Mouse (Mus musculus) frontal cortex, adult 2 months (tissue): ENCODE measurements around the gene Uxs1. TPM values are rescaled to one million over a fixed set of nuclear protein-coding genes. Genes with fewer than 3 reads are reported as not detected.
A peak's percentile ranks its signal among the peaks of the same experiment; 100 is the strongest.

ENCODE experiments used
- DNase-seq, 2 experiments: peaks; one replicate each; pipeline ENCODE4 v3.0.0; 2022; ENCODE audit warnings: low spot score in 1 of 2; ENCODE audit errors: extremely low spot score in 1 of 2
- polyA plus RNA-seq: library from polyadenylated mRNA; depleted of rRNA; stranded (reverse); fragments of >200 nt; gene quantifications from 2 replicates; pipeline ENCODE4 v1.2.3, GENCODE M21; 2012; rRNA removed

Uxs1 gene
- 55.7 and 57.4 TPM in 2 replicates for polyA plus RNA-seq

DNA sequence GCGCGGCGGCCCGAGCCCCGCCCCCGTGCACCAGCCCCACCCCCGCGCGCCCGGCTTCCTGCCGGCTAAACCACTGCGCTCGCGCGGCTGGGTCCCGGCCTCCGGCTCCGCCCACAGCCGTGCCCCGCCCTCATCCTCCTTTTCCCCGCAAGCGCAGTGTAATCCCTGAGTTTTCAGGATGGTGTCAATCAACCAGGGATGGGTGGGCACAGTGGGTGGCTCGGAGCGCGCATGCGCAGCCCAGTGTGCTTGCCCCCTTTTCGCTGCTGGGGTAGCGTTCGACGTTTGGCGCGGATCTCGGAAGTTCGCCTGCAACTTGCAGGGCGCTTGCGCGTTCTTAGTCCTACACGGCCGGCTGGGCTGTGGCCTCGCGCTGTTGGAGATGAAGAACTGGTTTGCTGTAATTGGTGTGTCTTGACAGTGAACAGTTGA is at the start of gene Uxs1:
Gene Uxs1, minus strand, starts transcription at position 38 of the 432 bp plus-strand sequence.
- DNase-seq, result peak; percentile 98 to 99

DNA sequence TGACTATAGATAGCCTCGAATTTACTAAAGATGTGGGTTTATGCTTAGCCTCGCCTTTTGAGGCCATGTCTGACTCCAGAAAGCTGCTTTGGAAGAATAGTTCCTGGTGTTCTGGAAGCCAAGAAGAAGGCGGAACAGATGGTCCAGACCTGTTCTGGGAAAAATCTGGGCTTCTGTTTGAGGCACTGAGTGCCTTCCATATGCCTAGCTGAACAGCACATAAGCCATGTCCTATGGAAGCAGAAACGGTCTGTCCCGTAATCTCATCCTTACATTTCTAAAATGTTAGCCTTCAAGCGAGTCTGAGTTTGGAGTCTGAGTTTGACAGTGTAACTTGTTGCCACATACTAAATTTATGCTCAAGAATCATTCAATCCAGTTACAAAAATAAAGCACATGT is 49.6 kb upstream of the Uxs1 start:
- peak; percentile 74 to 75 for DNase-seq

DNA sequence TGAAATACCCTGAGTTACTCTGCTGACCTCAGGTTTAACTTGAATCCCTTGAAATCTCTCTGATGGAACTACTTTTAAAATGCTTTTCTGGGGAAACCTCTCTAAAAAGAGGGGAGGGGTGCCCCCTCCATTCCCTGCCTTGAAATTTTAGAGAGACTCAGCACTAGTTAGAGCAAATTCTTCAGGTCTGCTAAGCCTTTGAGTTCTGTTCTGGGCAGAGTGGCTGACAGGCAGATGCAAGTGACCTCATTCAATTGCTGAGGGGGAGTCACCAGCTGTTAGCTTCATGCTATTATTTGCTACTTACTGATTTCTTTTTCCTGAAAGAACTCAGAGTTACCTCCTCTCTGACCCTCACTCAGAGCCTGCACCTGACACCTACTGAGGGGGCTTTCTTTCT is 43.5 kb upstream of the Uxs1 start:
- DNase-seq, result peak in 1 of 2 experiments; percentile 34

DNA sequence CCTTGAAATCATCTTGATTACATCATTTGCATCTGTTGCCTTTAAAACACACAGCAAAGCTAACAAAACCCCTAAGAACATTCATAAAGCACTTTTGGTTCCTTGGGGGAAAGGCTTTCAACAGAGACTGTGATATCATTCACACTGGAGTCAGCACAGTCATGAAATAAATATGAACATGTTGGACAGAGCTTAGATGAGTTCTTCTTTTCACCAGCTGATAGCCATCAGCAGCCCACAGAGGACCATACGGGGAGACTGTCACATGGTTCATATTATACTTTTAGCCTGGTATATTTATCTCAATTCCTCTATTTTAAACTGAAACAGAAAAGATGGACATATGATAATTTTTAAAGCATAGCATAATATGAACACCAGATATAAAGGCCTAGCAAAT is 40.9 kb upstream of the Uxs1 start:
- DNase-seq, result no peak

DNA sequence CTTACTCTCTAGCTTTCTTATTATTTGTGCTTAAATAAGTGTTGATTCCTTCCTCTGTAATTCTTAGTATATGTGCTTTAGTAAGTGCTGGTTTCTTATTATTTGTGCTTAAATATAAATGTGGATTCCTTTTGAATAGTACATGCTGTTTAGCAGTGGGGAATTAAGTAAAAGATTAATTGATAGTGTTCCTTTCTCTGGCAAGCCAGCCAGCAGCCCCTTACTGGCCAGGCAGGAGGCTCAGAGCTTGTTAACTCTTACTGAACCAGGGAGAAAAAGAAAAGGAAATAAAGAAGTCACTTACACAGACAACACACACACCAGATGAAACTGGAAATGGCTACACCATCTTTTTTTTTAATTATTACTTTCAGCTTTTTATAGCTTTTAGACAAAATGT is 37.2 kb upstream of the Uxs1 start:
- no peak for DNase-seq

DNA sequence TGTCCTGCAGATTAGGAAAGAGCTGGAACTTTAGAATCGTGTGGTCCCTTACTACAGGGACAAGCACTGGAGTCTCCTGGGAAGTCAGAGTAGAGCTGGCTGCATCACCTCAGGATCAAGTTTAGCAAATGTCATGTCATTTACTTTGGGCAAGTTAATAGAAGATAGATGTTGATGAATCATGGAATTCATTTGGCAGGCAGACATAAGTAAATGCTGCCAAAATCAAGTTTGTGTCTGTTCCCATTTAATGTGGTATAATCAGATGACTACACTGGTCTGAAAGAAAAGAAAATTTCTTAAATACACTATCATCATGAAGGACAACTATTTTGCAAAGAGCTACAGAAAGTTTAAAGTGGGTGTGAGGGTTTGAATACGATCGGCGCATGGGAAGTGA is 35.0 kb upstream of the Uxs1 start:
- peak in 1 of 2 experiments; percentile 22 for DNase-seq

DNA sequence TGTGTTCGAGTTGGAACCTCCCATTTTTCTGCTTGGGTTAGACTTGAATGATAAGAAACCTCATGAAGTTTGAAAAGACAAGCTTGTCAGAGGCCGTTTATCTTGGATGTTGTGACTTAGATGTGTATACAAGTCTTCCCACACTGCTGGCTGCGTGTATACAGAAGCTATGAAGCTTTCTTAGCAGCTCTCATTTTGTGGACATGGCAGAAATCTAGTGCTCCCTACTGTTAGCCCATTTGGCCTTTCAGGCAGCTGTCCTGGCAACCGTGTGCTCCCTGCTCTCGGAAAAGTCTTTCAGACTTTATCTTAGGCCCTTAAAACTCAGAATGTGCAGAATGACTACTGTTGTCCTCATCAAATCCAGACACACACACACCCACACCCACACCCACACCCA is 31.4 kb upstream of the Uxs1 start:
- no peak for DNase-seq

DNA sequence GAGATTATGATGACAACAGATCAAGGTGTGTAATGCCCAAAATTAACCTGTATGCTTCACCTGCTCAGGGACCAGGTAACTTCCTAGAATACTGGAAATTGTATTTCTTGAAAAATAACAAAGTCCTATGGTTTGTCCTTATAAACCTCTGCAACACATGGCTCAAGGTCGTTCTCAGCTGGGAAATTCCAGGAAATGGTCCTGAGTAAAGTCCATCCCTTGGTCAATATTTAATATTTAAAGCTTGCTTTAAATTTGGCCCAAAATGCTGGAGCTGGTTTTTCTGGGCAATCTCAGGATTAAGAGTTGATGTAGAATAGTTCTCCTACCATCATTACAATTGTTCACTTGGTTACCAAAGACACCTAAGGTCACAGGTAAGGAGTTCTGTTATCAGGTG is 30.1 kb upstream of the Uxs1 start:
- DNase-seq, result no peak

DNA sequence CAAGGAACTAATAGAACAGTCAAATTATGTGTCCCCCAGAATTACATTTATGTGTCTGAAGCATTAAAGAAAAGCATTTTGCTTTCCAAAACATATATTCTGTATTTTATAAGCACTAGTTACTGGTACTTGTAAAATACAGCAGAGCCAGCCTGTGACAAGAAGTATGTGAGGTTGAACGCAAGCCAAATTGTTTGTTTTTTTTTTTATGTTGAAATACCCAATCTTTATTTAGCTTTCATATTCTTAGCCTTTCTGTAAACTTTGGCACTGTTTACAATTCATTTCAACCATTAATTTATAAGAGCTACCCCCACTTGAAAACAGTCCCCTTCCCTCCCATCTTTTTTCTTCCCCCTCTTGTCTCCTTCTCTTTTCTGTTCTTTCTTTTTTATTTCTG is 28.0 kb upstream of the Uxs1 start:
- DNase-seq, result no peak

DNA sequence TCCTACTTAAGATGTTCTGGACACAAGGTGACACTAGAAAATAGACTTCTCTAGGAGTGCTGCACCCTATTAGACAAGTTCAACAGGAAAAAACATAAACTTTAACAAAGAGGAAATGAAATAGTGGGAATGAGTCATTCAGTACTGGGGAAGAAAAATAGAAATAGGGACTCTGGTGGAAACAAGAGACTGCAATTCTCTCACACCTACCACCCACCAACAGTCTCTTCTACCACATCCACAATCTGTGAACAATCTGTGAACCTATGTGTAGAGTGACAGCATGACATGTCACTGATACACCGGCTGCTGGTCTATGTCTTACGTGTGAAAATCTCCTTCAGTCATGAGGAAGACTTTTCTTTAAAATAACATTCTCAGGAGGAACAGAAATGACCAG is 15.8 kb upstream of the Uxs1 start:
- DNase-seq, result peak; percentile 38 to 64

DNA sequence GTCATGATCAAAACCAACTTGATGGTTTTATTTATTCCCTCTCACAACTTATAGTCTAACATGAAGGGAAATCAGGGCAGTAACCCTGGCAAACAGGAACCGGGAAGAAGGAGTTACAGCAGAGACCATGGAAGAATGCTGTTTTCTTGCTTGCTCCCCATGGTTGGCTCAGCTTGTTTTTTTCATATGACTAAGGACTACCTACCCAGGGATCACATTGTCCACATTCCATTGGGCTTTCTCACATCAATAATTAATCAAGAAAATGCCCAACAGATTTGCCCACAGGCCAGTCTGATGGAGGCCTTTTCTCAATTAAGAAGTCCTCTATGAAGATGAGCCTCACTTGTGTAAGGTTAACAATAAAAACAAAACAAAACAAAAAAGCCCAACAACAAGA is 9.6 kb upstream of the Uxs1 start:
- no peak for DNase-seq

DNA sequence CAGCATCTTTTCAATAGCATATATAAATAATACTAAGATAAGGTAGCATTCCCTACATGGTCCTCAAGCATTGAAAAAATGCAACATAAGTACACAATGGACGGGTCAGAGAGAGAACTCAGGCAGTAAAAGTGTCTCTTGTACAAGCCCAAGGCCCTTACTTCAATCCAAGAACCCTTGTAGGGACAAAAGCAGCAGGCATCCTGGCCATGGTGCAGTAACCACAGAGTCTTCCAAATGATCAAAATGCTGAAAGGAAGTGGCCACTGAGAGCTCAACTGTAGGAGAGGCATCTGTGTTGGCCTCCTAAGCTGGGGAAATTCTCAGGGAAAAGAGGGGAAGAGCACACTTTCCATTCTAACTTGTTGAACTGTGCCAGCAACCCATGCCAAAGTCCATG is 2.5 kb upstream of the Uxs1 start:
- DNase-seq, result no peak

DNA sequence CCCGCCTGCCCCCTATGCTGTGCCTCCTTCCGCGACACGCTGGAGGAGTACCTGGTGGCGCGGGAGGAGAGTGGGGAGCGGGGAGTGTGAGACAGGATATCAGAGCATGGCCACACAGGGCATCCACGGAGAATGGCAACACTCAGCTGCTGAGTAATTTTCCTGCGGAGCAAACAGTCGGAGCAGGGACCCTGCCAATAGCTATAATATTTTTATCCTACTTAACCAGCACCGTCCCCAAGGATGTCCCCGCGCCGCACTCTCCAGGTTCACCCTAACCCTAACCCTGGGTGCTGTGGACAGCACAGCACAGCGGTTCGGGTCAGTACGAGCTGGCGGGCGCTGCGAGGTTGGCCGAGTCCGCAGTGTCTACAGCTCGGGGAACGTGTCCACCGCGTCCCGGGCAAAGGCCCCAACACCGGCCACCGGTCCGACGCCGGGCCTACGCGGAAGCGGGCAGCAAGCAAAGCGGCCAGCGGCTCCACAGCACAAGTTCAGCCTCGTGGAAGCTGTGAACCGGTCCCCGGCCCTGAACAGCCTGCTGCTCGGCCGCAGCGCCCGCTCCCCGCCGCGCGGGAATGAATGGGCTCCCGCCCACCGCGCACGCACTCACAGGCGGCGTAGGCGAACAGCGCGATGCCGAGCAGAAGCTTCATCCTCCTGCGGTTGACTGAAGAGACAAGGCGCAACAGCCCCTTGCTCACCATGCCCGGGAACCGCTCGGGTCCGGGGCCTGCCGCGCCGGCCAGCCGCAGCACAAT is 418 bp downstream of the Uxs1 start:
- DNase-seq, result peak in 1 of 2 experiments; percentile 40

DNA sequence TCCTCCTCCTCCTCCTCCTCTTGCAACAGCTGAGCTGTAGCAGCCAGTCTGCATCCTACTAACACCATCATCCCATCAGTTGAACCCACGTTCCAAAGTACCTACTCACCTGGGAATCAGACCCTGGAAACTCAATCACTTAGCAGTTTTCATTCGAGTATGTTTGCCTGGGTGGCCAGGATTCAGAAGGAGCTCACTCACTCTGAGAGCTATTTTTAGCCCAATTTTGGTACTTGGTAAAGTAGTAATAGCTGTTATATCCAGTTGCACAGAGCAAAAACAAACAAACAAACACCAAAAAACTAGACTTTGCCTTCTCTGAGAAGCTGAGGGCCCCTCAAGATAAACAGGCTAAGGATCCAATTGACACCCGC is 985 bp downstream of the Uxs1 start:
- no peak for DNase-seq

DNA sequence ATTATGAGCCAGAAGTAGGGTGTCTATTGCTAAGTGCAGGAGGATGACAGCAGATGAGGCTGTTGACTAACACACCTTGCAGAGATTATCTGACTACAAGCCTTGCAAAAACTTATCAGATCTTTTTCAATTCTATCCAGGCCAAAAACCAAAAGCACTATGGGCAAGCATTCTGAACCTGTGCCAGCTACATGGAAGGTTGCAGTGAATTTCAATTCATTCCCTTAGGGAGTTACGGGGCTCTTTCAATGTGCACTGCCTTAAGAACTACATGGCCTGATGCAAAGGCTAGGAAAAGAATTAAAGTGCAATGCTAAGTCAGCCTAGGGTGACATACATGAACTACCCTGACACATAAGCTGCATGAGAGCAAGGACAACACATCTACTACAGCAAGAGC is 4.2 kb downstream of the Uxs1 start:
- DNase-seq, result no peak

DNA sequence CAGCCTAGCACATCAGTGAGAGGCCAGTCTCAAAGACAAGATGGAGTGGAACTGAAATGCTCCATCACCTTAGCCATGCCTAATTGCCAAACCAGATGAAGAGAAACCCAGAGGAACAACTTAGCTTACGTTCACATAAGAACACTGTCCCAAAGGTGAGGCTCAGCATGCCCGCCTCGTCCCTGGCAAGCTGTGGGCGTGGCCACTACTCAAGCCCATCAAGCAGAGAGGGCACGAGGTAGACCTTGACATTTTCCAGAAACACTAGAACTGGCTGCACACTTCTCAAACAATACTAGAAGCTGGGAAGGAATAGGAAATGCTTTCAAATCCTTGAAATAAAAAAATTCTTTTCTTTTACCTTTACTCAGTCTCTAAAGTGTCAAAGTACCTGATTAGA is 5.0 kb downstream of the Uxs1 start:
- DNase-seq, result no peak

DNA sequence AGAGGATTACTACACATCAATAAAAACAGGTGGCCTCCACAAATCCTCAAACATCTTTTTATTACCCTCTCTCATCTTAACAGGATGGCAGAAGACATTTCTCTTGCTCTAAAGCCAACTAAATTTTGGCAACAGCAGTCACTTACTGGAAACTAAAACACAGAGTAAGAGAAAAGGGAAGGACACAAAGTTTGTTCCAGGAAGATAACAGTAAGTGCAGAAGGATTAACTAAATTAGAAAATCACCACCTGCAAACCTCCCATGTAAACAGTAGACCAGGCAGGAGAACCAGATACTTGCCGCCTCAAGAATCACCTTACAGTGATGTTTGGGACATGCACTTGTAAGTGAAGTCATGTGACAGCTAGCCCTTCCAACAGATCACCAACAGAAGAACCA is 5.8 kb downstream of the Uxs1 start:
- no peak for DNase-seq

DNA sequence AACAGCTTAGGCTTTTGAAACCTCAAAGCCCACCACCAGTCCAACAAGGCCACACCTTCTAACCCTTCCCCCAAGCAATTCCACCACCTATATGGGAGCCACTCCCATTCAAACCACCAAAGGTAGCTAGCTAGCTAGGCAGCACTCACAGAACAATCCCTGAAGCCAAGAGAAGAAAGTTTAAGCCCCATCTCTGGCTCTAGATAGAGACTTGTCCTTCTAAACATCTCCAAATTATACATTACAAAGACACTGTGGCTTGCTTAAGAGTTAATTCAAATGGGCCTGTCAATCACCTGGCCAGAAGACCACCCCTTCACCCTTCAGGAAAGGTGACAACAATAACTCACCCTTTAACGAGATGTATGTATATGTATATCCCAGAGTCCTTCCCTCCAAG is 7.0 kb downstream of the Uxs1 start:
- no peak for DNase-seq

DNA sequence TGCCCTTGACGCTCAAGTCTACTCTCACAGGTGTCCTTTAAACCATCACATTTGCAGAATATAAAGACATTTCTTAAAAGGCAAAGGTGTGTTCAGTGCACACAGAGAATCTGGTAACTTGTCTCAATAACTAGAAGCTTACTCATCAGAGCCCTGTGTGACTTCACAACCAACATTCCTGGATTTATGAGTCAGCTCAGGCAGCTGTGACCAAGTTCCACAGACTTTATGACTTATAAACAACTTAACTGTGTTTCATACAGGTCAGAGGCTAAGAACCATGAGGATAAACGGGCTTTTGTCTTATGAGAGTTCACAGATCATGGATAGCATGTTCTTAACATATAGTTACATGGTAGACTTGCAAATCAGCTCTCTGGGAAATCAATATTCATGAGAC is 8.5 kb downstream of the Uxs1 start:
- peak in 1 of 2 experiments; percentile 29 for DNase-seq

DNA sequence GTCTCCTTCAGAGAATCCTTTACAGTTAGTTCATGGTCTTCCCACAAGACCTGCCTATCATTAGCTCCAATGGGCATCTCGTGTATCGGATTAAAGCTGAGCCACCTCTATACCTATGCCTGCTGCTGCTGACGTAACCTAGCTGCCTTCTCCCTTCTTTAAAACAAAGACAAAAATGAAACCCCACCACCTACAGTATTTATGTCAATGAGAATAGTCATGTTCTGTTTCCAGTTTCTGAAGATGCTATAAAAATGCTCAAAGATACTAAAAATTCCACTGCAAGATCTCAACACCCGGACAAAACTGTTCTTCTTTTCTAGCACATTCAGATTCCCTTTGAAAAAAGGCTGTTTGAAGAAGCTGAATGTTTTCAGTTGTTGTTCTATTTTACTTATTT is 9.2 kb downstream of the Uxs1 start:
- peak; percentile 27 to 35 for DNase-seq

DNA sequence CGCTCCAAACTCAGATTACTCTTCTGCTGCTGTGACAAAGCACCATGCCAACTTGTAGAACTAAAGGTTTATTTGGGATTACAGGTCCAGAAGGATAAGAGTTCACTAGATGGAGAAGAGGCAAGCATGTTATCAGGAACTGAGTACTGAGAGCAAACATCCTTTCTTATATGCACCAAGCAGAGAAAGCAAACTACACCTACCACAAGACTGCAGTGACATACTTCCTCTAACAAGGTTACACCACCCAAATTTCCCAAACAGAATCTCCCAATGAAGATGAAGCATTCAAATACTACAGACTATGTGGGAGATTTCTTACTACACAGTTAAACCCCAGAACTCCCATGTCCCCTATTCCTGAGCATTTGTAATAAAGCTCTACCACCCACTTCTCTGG is 15.8 kb downstream of the Uxs1 start:
- no peak for DNase-seq

DNA sequence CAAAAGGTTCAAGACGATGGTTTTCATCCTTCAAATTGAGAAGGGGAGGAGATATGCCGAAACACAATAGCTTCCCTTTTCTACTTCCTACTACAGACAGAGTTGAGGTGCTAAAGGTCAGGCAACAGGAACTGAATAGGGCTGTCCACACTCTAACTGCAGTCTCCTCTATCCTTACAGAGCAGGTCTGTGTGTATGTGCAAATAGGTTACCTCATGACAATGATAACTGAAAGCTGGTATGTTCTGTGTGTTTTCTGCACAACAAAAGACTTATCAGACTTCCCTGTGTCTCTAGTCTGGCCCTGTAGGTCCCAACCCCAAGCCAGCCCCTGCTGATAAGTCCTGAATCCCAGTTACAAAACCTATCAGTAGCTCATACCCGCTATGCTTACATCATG is 16.5 kb downstream of the Uxs1 start:
- DNase-seq, result no peak

DNA sequence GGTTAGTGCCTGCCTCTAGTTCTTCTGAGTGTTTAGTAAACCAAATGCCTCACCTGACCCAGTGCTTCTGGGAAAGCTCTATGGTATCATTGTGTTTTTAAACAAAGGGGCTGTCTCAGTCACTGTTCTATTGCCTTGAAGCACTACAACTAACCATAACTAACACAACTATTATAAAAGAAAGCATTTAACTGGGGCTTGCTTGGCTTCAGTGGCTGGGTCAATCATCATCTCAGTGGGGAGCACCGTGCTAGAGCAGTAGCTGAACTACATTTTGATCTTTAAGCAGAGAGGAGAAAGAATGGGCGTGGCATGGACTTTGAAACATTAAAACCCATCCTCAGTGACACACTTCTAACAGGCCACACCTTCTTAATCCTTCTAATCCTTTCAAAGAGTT is 18.2 kb downstream of the Uxs1 start:
- no peak for DNase-seq
